Comparison of ENCODE assay signal across 8 mouse cellular contexts in genomic region chr1:42490856-42491643, GRCm38 (mm10).
DNase-seq lines count a peak whose midpoint lies in the region; ATAC-seq and TF ChIP-seq lines count a peak whose summit lies in the region.

No protein-coding gene starts in this region.

- no peak overlapping the region for H3K27ac ChIP-seq in embryonic facial prominence, embryonic 12.5 days
- no peak overlapping the region for H3K27ac ChIP-seq in kidney, adult 2 months (ENCODE audit: insufficient read depth, low read depth, low read length)
- H3K27ac ChIP-seq in midbrain, embryonic 11.5 days (ENCODE audit: low read depth, low read length), result peak overlapping the region; percentile 86

- peak overlapping the region; percentile 50 for H3K9ac ChIP-seq in embryonic facial prominence, embryonic 12.5 days
- H3K9ac ChIP-seq in midbrain, embryonic 11.5 days (ENCODE audit: low read length), result peak overlapping the region; percentile 71

- ATAC-seq in embryonic facial prominence, embryonic 12.5 days (ENCODE audit: insufficient number of reproducible peaks, insufficient read depth, low FRiP score, low TSS enrichment), result peak; percentile 60; the same call in 1 of the 2 replicates
- ATAC-seq in midbrain, embryonic 11.5 days (ENCODE audit: low FRiP score), result peak; percentile 86

- 15% methylated on average over 11 of the region's 11 CpGs for WGBS in embryonic facial prominence, embryonic 12.5 days
- 56% methylated on average over 11 of the region's 11 CpGs for WGBS in kidney, adult 2 months
- 5% methylated on average over 11 of the region's 11 CpGs for WGBS in midbrain, embryonic 11.5 days

- H3K4me3 ChIP-seq in embryonic facial prominence, embryonic 12.5 days, result peak overlapping the region; percentile 32
- no peak overlapping the region for H3K4me3 ChIP-seq in kidney, adult 2 months (ENCODE audit: insufficient read depth, low read depth, low read length)
- peak overlapping the region; percentile 27 for H3K4me3 ChIP-seq in midbrain, embryonic 11.5 days (ENCODE audit: low read depth, low read length)

- intact Hi-C loops in left cerebral cortex, postnatal 10 days (cut with DNase I), result no loop called here

- no peak for TF ChIP-seq POLR2A in kidney, adult 2 months (IDR thresholded peaks at IDR 0.05; ENCODE audit: low read depth, low read length)

- no peak for TF ChIP-seq CTCF in kidney, adult 2 months (conservative IDR thresholded peaks at IDR 0.05; ENCODE audit: insufficient read depth, insufficient read length, low read depth, low read length)

- DNase-seq in ZHBTc4 (ENCODE audit: low read depth, low spot score), result peak; percentile 14
- peak; percentile 36 for DNase-seq in kidney, adult 2 months
- peak; percentile 97 for DNase-seq in midbrain, embryonic 11.5 days (ENCODE audit: low spot score, missing footprints)
- no peak for DNase-seq in thymus, adult 18-20 months
- no peak for DNase-seq in adrenal gland, postnatal 25 days
- no peak for DNase-seq in left cerebral cortex, postnatal 10 days (ENCODE audit: extremely low spot score in 1 of 2, low spot score in 2 of 2)
- DNase-seq in lung, adult 18-20 months, result no peak

- peaks cover 10% of the 10 kb centered on the region for H3K4me1 ChIP-seq in embryonic facial prominence, embryonic 12.5 days
- H3K4me1 ChIP-seq in kidney, adult 2 months (ENCODE audit: control insufficient read depth, insufficient read depth, low read length), result 0 out of 2 replicates have a peak, but pooled peaks cover 4% of the 10 kb centered on the region
- H3K4me1 ChIP-seq in midbrain, embryonic 11.5 days (ENCODE audit: control insufficient read depth, insufficient read depth, low read length), result peaks cover 23% of the 10 kb centered on the region

- H3K27me3 ChIP-seq in embryonic facial prominence, embryonic 12.5 days, result peaks cover 27% of the 10 kb centered on the region
- no peaks in the 10 kb centered on the region for H3K27me3 ChIP-seq in kidney, adult 2 months (replicated peaks; ENCODE audit: control insufficient read depth, insufficient read depth, low read length)
- H3K27me3 ChIP-seq in midbrain, embryonic 11.5 days (ENCODE audit: control insufficient read depth, insufficient read depth, low read length), result no peaks in the 10 kb centered on the region

- H3K9me3 ChIP-seq in embryonic facial prominence, embryonic 12.5 days, result no peaks in the 10 kb centered on the region
- H3K9me3 ChIP-seq in midbrain, embryonic 11.5 days (ENCODE audit: control insufficient read depth, low read length), result no peaks in the 10 kb centered on the region

- peak overlapping the region; percentile 68 for H3K4me2 ChIP-seq in embryonic facial prominence, embryonic 12.5 days (replicated peaks)
- H3K4me2 ChIP-seq in midbrain, embryonic 11.5 days, result peak overlapping the region; percentile 60

- H3K36me3 ChIP-seq in embryonic facial prominence, embryonic 12.5 days, result no peaks in the 10 kb centered on the region
- H3K36me3 ChIP-seq in kidney, adult 2 months (ENCODE audit: control insufficient read depth, insufficient read depth, low read length), result no peaks in the 10 kb centered on the region
- H3K36me3 ChIP-seq in midbrain, embryonic 11.5 days (ENCODE audit: control insufficient read depth, insufficient read depth, low read length), result no peaks in the 10 kb centered on the region

Comparison
In these comparisons a context has a peak if more than half of its experiments do, and no peak if none do; other contexts are left out.
1. DNase-seq: peak in ZHBTc4 (single experiment), kidney, adult 2 months (single experiment) and midbrain, embryonic 11.5 days (single experiment); none in thymus, adult 18-20 months (0 of 2), adrenal gland, postnatal 25 days (single experiment), left cerebral cortex, postnatal 10 days (0 of 2) and lung, adult 18-20 months (0 of 2).